Mouse (Mus musculus): Measurements from ENCODE around the gene Jakmip3. TPM values are rescaled to one million over a fixed set of nuclear protein-coding genes. Genes with fewer than 3 reads are reported as not detected.

Gene Jakmip3
- polyA plus RNA-seq, 1 experiment from 2014 or later: 0.15 TPM

DNA sequence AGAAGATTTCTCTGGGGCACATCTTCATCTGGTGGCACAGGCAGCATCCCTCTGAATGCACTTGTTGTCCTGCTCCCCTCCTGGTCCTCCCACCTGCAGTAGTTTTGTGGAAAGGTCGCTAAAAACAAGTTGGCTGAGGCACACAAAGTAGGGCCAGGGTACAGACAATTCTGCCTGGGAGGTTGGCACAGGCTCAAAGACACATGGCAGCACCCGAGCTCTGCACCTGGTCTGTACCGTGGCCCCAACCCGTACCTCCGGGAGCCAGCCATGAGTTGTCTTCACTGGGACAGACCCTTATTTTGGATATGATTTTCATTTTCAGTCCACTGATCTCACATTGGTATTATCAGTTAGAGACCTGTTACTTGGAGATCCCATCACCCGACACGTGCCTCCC is 1.5 kb upstream of the Jakmip3 start:
- Histone ChIP-seq H3K4me1 (ENCODE audit: control insufficient read depth, insufficient read depth, low read length) (0 out of 2 replicates have a peak, but pooled peaks cover 6% of the 10 kb centered on the region), H3K36me3 (ENCODE audit: control insufficient read depth, insufficient read depth, low read length) (no peaks in the 10 kb centered on the region), H3K4me3 (replicated peaks; ENCODE audit: low read length) (no peak overlapping the region), H3K9ac (ENCODE audit: low read length) (no peak overlapping the region), H3K27ac (ENCODE audit: low read length) (no peak overlapping the region), H3K9me3 (replicated peaks; ENCODE audit: control insufficient read depth, low read length) (no peaks in the 10 kb centered on the region; the same call in 1 of the 2 replicates), H3K27me3 (ENCODE audit: control insufficient read depth, insufficient read depth, low read length) (peaks cover 44% of the 10 kb centered on the region), H3K4me2 (ENCODE audit: low read depth, low read length) (no peak overlapping the region)
- WGBS: 77% methylated on average over 7 of the region's 7 CpGs
- ATAC-seq (ENCODE audit: insufficient read depth, low FRiP score): no peak

DNA sequence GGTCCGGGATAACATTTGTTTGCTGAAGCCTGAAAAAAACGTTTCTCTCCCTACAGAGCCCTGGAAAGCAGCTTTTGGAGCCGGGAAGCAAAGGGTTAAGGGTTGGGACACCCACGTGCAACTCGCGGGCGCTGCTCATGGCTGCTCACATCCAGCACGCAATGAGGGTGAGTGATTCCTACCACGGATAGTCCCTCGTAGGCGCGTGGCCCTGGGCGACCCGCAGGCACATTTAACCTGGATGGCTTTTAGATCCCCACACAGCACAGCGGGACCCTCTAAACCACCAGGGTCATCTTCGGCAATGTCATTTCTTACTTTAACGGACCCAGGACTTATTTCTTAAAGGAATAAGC is 296 bp upstream of the Jakmip3 start:
- Histone ChIP-seq H3K4me1 (ENCODE audit: control insufficient read depth, insufficient read depth, low read length) (0 out of 2 replicates have a peak, but pooled peaks cover 6% of the 10 kb centered on the region), H3K36me3 (ENCODE audit: control insufficient read depth, insufficient read depth, low read length) (no peaks in the 10 kb centered on the region), H3K4me3 (replicated peaks; ENCODE audit: low read length) (peak overlapping the region; percentile 44), H3K9ac (ENCODE audit: low read length) (no peak overlapping the region; the same call in 1 of the 2 replicates), H3K9me3 (replicated peaks; ENCODE audit: control insufficient read depth, low read length) (no peaks in the 10 kb centered on the region), H3K27ac (ENCODE audit: low read length) (no peak overlapping the region), H3K27me3 (ENCODE audit: control insufficient read depth, insufficient read depth, low read length) (peaks cover 47% of the 10 kb centered on the region), H3K4me2 (ENCODE audit: low read depth, low read length) (peak overlapping the region; percentile 57)
- no peak for ATAC-seq (ENCODE audit: insufficient read depth, low FRiP score)
- WGBS: 2% methylated on average over 17 of the region's 17 CpGs

DNA sequence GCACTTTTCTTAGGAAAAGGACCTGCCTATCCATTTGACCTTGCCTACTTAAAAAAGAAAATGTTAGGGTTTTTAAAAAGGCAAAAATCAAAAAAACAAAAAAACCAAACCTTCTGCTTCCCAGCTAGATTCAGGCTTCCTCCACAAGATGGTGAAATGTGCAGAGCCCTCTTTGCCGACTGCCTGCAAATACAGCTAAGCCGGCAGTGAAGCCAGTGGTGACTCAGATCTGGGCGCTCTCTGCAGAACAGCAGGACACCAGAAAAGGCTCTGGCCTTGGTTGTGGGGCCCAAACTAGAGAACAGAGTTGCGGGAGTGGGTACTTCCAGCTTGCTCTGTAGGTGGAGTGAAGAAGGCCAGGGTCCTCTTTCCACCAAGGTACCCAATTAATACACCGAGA is 1.0 kb downstream of the Jakmip3 start:
- WGBS: 30% methylated on average over 5 of the region's 5 CpGs
- Histone ChIP-seq H3K9ac (ENCODE audit: low read length) (no peak overlapping the region), H3K27me3 (ENCODE audit: control insufficient read depth, insufficient read depth, low read length) (peaks cover 47% of the 10 kb centered on the region), H3K4me1 (ENCODE audit: control insufficient read depth, insufficient read depth, low read length) (0 out of 2 replicates have a peak, but pooled peaks cover 6% of the 10 kb centered on the region), H3K4me2 (ENCODE audit: low read depth, low read length) (no peak overlapping the region), H3K9me3 (replicated peaks; ENCODE audit: control insufficient read depth, low read length) (no peaks in the 10 kb centered on the region), H3K36me3 (ENCODE audit: control insufficient read depth, insufficient read depth, low read length) (no peaks in the 10 kb centered on the region), H3K4me3 (replicated peaks; ENCODE audit: low read length) (no peak overlapping the region; the same call in 1 of the 2 replicates), H3K27ac (ENCODE audit: low read length) (no peak overlapping the region)
- no peak for ATAC-seq (ENCODE audit: insufficient read depth, low FRiP score)

DNA sequence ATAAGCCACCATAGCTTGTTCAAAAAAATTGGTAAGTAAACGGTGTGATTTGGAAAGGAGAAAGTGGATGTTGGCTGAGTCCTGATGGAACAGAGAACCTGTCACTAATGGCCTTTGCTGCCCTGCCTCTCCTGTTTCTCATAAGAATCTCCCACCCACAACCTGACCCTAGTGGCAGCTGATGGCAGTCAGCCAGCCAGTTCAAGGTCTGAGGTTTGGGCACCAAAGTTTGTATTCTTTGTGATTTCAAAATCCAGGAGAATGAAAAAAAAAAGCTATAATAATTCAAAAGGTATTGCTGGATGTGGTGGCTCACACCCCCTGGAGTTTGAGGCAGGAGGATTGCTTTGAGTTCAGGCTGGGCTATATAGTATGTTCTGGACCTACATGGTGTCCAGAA is 1.8 kb downstream of the Jakmip3 start:
- H3K9me3 ChIP-seq (replicated peaks; ENCODE audit: control insufficient read depth, low read length): no peaks in the 10 kb centered on the region
- no peak overlapping the region for H3K4me2 ChIP-seq (ENCODE audit: low read depth, low read length)
- H3K4me1 ChIP-seq (ENCODE audit: control insufficient read depth, insufficient read depth, low read length): 0 out of 2 replicates have a peak, but pooled peaks cover 6% of the 10 kb centered on the region
- H3K9ac ChIP-seq (ENCODE audit: low read length): no peak overlapping the region
- H3K36me3 ChIP-seq (ENCODE audit: control insufficient read depth, insufficient read depth, low read length): no peaks in the 10 kb centered on the region
- ATAC-seq (ENCODE audit: insufficient read depth, low FRiP score): no peak
- no peak overlapping the region for H3K27ac ChIP-seq (ENCODE audit: low read length)
- 75% methylated on average over 1 of the region's 1 CpGs for WGBS
- peaks cover 47% of the 10 kb centered on the region for H3K27me3 ChIP-seq (ENCODE audit: control insufficient read depth, insufficient read depth, low read length)
- no peak overlapping the region for H3K4me3 ChIP-seq (replicated peaks; ENCODE audit: low read length)

DNA sequence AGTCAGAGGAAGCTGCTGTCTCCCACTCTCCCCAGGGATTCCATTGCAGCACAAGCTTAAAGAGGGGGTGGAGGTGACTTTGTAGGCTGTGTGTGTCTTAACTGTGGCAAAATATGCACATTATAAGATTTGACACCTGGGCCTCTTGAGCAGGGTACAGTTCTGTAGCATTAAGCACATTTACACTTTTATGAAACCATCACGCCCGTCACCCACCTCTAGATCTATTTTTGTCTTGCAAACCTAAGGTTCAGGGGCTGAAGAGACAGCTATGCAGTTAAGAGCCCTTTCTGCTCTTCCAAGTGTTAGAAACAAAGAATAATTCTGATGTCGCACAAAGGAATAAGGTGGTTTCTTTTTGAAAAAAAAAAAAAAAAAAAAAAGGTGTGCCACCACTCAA is 5.1 kb downstream of the Jakmip3 start:
- Histone ChIP-seq H3K27me3 (ENCODE audit: control insufficient read depth, insufficient read depth, low read length) (peaks cover 30% of the 10 kb centered on the region), H3K4me2 (ENCODE audit: low read depth, low read length) (no peak overlapping the region), H3K9ac (ENCODE audit: low read length) (no peak overlapping the region), H3K27ac (ENCODE audit: low read length) (no peak overlapping the region), H3K4me3 (replicated peaks; ENCODE audit: low read length) (no peak overlapping the region), H3K4me1 (ENCODE audit: control insufficient read depth, insufficient read depth, low read length) (0 out of 2 replicates have a peak, but pooled peaks cover 6% of the 10 kb centered on the region), H3K36me3 (ENCODE audit: control insufficient read depth, insufficient read depth, low read length) (no peaks in the 10 kb centered on the region), H3K9me3 (replicated peaks; ENCODE audit: control insufficient read depth, low read length) (no peaks in the 10 kb centered on the region)
- WGBS: 50% methylated on average over 3 of the region's 3 CpGs
- no peak for ATAC-seq (ENCODE audit: insufficient read depth, low FRiP score)

DNA sequence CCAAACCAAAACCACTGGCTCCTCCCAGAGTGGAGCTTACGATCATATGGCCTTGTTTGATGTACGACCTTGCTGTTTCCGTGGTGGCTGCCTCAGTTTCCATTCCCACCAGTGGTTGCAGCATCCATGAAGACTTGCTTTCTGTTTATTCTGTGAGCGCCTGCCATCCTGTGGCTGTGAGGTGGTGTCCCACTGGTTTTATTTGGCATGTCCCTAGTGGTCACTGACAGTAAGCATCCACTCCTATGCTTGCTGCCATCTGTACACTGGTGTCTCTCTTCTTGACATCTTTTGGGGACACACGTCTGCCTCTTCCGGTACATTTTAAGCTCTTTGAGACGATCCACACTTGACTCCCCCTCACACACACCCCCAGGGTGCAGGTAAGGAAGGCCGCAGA is 7.2 kb downstream of the Jakmip3 start:
- Histone ChIP-seq H3K9me3 (replicated peaks; ENCODE audit: control insufficient read depth, low read length) (no peaks in the 10 kb centered on the region), H3K27me3 (ENCODE audit: control insufficient read depth, insufficient read depth, low read length) (peaks cover 9% of the 10 kb centered on the region)
- no peak for ATAC-seq (ENCODE audit: insufficient read depth, low FRiP score)

DNA sequence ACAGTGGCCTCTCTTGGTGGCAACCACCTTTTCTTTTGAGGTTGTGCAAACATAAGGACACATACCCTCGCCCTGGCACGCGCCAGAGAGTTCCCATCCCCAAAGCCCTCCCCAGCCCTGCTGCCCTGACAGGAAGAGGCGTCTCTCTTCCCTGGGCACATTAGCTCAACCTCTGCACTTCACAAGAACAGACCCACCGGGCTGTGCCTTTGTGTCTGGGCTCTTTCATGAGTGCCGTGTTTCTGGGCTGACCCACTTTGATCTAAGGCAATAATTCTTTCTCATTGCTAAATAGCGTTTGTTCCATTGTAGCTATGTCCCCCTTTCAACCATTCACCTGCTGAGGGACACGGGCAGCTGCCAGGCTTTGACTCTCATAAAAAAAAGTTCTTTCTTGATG is 7.8 kb downstream of the Jakmip3 start:
- Histone ChIP-seq H3K27me3 (ENCODE audit: control insufficient read depth, insufficient read depth, low read length) (peaks cover 8% of the 10 kb centered on the region), H3K9me3 (replicated peaks; ENCODE audit: control insufficient read depth, low read length) (no peaks in the 10 kb centered on the region), H3K9ac (ENCODE audit: low read length) (no peak overlapping the region), H3K4me3 (replicated peaks; ENCODE audit: low read length) (no peak overlapping the region), H3K4me2 (ENCODE audit: low read depth, low read length) (no peak overlapping the region), H3K27ac (ENCODE audit: low read length) (no peak overlapping the region), H3K4me1 (ENCODE audit: control insufficient read depth, insufficient read depth, low read length) (no peaks in the 10 kb centered on the region), H3K36me3 (ENCODE audit: control insufficient read depth, insufficient read depth, low read length) (no peaks in the 10 kb centered on the region)
- 56% methylated on average over 8 of the region's 8 CpGs for WGBS
- no peak for ATAC-seq (ENCODE audit: insufficient read depth, low FRiP score)

More for the DNA sequence above, 7.2 kb downstream of the Jakmip3 start:
- 87% methylated on average over 8 of the region's 8 CpGs for WGBS
- Histone ChIP-seq H3K4me2 (ENCODE audit: low read depth, low read length) (no peak overlapping the region), H3K9ac (ENCODE audit: low read length) (no peak overlapping the region), H3K27ac (ENCODE audit: low read length) (no peak overlapping the region), H3K4me1 (ENCODE audit: control insufficient read depth, insufficient read depth, low read length) (no peaks in the 10 kb centered on the region), H3K36me3 (ENCODE audit: control insufficient read depth, insufficient read depth, low read length) (no peaks in the 10 kb centered on the region), H3K4me3 (replicated peaks; ENCODE audit: low read length) (no peak overlapping the region)

DNA sequence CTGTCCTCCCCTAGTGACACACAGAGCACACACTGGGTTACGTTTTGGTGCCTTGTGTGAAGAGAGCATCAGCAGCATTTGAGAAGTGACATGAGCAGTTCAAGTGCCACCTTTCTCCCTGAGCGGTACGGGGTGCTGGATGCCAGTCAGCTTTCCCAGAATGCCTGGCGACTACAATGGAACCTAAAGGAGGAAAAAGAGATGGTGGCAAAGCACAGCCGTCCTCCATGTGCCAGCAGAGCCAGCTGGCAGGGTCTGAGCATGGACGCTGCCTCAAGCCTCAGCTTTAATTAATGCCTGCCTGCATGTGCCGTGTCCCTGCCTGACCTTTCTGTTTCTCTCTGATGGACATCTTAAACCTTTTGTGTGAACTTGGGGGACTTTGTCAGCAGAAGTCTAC is 15.3 kb downstream of the Jakmip3 start:
- Histone ChIP-seq H3K9me3 (replicated peaks; ENCODE audit: control insufficient read depth, low read length) (no peaks in the 10 kb centered on the region), H3K4me2 (ENCODE audit: low read depth, low read length) (no peak overlapping the region), H3K36me3 (ENCODE audit: control insufficient read depth, insufficient read depth, low read length) (no peaks in the 10 kb centered on the region), H3K27me3 (ENCODE audit: control insufficient read depth, insufficient read depth, low read length) (no peaks in the 10 kb centered on the region), H3K4me1 (ENCODE audit: control insufficient read depth, insufficient read depth, low read length) (no peaks in the 10 kb centered on the region), H3K4me3 (replicated peaks; ENCODE audit: low read length) (no peak overlapping the region), H3K27ac (ENCODE audit: low read length) (no peak overlapping the region), H3K9ac (ENCODE audit: low read length) (no peak overlapping the region)
- no peak for ATAC-seq (ENCODE audit: insufficient read depth, low FRiP score)
- WGBS: 80% methylated on average over 7 of the region's 7 CpGs

DNA sequence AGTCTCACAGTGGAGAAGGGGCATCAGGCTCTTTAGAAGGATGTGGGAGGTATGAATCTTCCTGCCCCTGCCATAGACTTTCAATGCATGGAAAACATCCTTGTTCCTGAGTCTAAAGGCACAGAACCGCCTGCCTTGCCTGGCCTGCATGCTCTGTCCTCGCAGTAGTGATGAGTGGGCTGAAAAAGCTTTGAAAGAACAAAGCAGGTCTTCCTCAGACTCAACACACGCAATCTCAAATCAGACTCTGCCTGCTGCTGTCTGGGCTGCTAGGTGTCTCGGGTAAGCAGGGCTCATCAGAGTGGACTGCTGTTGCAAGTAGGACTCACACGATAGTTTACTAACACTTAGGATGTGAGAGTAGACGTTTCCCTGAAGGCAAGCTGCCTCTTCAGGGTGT is 16.6 kb downstream of the Jakmip3 start:
- Histone ChIP-seq H3K27me3 (ENCODE audit: control insufficient read depth, insufficient read depth, low read length) (no peaks in the 10 kb centered on the region), H3K9ac (ENCODE audit: low read length) (no peak overlapping the region), H3K4me2 (ENCODE audit: low read depth, low read length) (no peak overlapping the region), H3K4me1 (ENCODE audit: control insufficient read depth, insufficient read depth, low read length) (no peaks in the 10 kb centered on the region), H3K27ac (ENCODE audit: low read length) (no peak overlapping the region), H3K9me3 (replicated peaks; ENCODE audit: control insufficient read depth, low read length) (no peaks in the 10 kb centered on the region), H3K36me3 (ENCODE audit: control insufficient read depth, insufficient read depth, low read length) (no peaks in the 10 kb centered on the region), H3K4me3 (replicated peaks; ENCODE audit: low read length) (no peak overlapping the region)
- ATAC-seq (ENCODE audit: insufficient read depth, low FRiP score): no peak
- 71% methylated on average over 6 of the region's 6 CpGs for WGBS

DNA sequence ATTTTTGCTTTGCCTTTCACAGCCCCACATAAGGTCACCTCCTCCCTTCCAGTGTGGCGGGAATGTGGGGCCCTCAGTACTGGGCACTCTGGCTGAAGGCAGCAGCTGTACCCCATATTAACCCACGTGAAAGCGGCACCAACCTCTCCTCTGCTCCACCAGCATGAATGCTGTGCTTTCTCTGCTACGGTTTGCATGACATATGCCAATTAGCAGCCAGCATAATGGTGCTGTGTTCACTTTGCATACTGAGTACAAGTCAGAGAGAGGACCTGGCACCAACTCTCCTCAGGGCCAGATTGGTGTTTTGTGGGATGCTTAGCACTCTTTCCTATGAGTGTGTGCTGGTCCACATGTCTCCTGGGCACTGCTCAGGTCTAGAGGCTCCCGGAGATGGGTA is 19.2 kb downstream of the Jakmip3 start:
- Histone ChIP-seq H3K4me2 (ENCODE audit: low read depth, low read length) (no peak overlapping the region), H3K9me3 (replicated peaks; ENCODE audit: control insufficient read depth, low read length) (no peaks in the 10 kb centered on the region), H3K4me1 (ENCODE audit: control insufficient read depth, insufficient read depth, low read length) (no peaks in the 10 kb centered on the region), H3K27ac (ENCODE audit: low read length) (no peak overlapping the region), H3K36me3 (ENCODE audit: control insufficient read depth, insufficient read depth, low read length) (no peaks in the 10 kb centered on the region), H3K9ac (ENCODE audit: low read length) (no peak overlapping the region), H3K27me3 (ENCODE audit: control insufficient read depth, insufficient read depth, low read length) (no peaks in the 10 kb centered on the region), H3K4me3 (replicated peaks; ENCODE audit: low read length) (no peak overlapping the region)
- ATAC-seq (ENCODE audit: insufficient read depth, low FRiP score): no peak
- 83% methylated on average over 5 of the region's 5 CpGs for WGBS

Measured in stomach, embryonic 16.5 days (tissue).